Mouse (Mus musculus) liver, adult 2 months (tissue): ENCODE results near the gene Sh3d21. TPM values are rescaled to one million over a fixed set of nuclear protein-coding genes. Genes with fewer than 3 reads are reported as not detected.
A peak's percentile ranks its signal among the peaks of the same experiment; 100 is the strongest.

Experiments used
- DNase-seq: peaks from one replicate; pipeline ENCODE4 v3.0.0-alpha.2; 2011; ENCODE audit warnings: low read depth, low spot score; ENCODE audit errors: extremely low read depth
- H3K27ac ChIP-seq: fragments of 200-500 bp; replicated peaks from 2 replicates; pipeline ENCODE4 v1.5.1; 2012; ENCODE audit warnings: low read depth, mild to moderate bottlenecking, control low read depth, inconsistent platforms, low read length; ENCODE audit not compliant: insufficient read depth
- H3K27me3 ChIP-seq: fragments of 200-500 bp; 2 replicates; pipeline ENCODE4 v1.6.1; 2012; ENCODE audit warnings: mild to moderate bottlenecking, moderate library complexity, low read length, inconsistent platforms; ENCODE audit not compliant: control insufficient read depth, insufficient read depth
- H3K36me3 ChIP-seq: fragments of 200-500 bp; 2 replicates; pipeline ENCODE4 v1.6.1; 2012; ENCODE audit warnings: low read length, inconsistent platforms; ENCODE audit not compliant: control insufficient read depth, insufficient read depth
- H3K4me1 ChIP-seq: fragments of 200-500 bp; 2 replicates; pipeline ENCODE4 v1.6.1; 2011; ENCODE audit warnings: low read length; ENCODE audit not compliant: control insufficient read depth, insufficient read depth
- H3K4me3 ChIP-seq: fragments of 200-500 bp; 2 replicates; pipeline ENCODE4 v1.5.1; 2011; ENCODE audit warnings: low read depth, mild to moderate bottlenecking, control low read depth, low read length, moderate library complexity; ENCODE audit not compliant: insufficient read depth
- H3K79me2 ChIP-seq: fragments of 200-500 bp; 2 replicates; pipeline ENCODE4 v1.6.1; 2012; ENCODE audit warnings: inconsistent platforms, mild to moderate bottlenecking, low read length, moderate library complexity; ENCODE audit not compliant: control insufficient read depth, insufficient read depth
- H3K9ac ChIP-seq: fragments of 200-500 bp; 2 replicates; pipeline ENCODE4 v1.6.1; 2012; ENCODE audit warnings: low read depth, mild to moderate bottlenecking, control low read depth, inconsistent platforms, low read length
- CTCF ChIP-seq: fragments of 200-500 bp; IDR thresholded peaks from 2 replicates; pipeline ENCODE4 v1.5.1; 2011; ENCODE audit warnings: low read depth, low read length, control low read depth
- POLR2A ChIP-seq: fragments of 200-500 bp; IDR thresholded peaks from 2 replicates; pipeline ENCODE4 v1.6.1; 2011; ENCODE audit warnings: low read length, control low read depth; ENCODE audit not compliant: insufficient read depth; ENCODE audit errors: extremely low read depth
- WGBS: fragments of 180-500 bp; shearing (Covaris S2); methylation state at CpG from one replicate; pipeline ENCODE4 v1.1.7; 2018; 5-methylcytosine and 5-hydroxymethylcytosine counted together
- polyA plus RNA-seq: library from polyadenylated mRNA; depleted of rRNA; stranded (reverse); fragments of >200 nt; gene quantifications from 2 replicates; pipeline ENCODE4 v1.2.3, GENCODE M21; 2012
- total RNA-seq: library from RNA; depleted of rRNA; stranded (reverse); fragments of >200 nt; gene quantifications from 2 replicates; pipeline ENCODE4 v1.2.3, GENCODE M21; 2014

Sh3d21 gene
- total and polyA plus RNA-seq, 2 experiments = 0.55 to 0.65 TPM

- peaks cover 41% of the 10 kb centered on the region for H3K36me3 ChIP-seq
- no peak for DNase-seq
- H3K9ac ChIP-seq = no peak overlapping the region
- H3K4me3 ChIP-seq = no peak overlapping the region
- no peaks in the 10 kb centered on the region for H3K79me2 ChIP-seq
- H3K27me3 ChIP-seq = no peaks in the 10 kb centered on the region
- 93% methylated on average over 4 of the region's 4 CpGs for WGBS
- TF ChIP-seq CTCF (no peak), POLR2A (no peak)
- peaks cover 4% of the 10 kb centered on the region; the same call in 1 of the 2 replicates for H3K4me1 ChIP-seq
- peak overlapping the region; percentile 14; the same call in 1 of the 2 replicates for H3K27ac ChIP-seq
Measured at GRCm38 (mm10) chr4:126134236-126134635, 29.1 kb downstream of the Sh3d21 start.

GRCm38 (mm10) chr4:126132636-126133264, 30.5 kb downstream of the Sh3d21 start:
- no peaks in the 10 kb centered on the region for H3K27me3 ChIP-seq
- DNase-seq = no peak
- no peaks in the 10 kb centered on the region for H3K79me2 ChIP-seq
- H3K27ac ChIP-seq = peak overlapping the region; percentile 78
- no peak overlapping the region for H3K4me3 ChIP-seq
- peaks cover 4% of the 10 kb centered on the region; the same call in 1 of the 2 replicates for H3K4me1 ChIP-seq
- H3K36me3 ChIP-seq = peaks cover 44% of the 10 kb centered on the region
- H3K9ac ChIP-seq = no peak overlapping the region
- TF ChIP-seq POLR2A (no peak), CTCF (no peak)
- WGBS = 88% methylated on average over 6 of the region's 6 CpGs

- no peaks in the 10 kb centered on the region for H3K27me3 ChIP-seq
- WGBS = 84% methylated on average over 10 of the region's 10 CpGs
- H3K4me1 ChIP-seq = peaks cover 4% of the 10 kb centered on the region; the same call in 1 of the 2 replicates
- peak; percentile 42 for DNase-seq
- peaks cover 46% of the 10 kb centered on the region for H3K36me3 ChIP-seq
- 0 out of 2 replicates have a peak overlapping the region, but pooled peaks have one; percentile 10 for H3K9ac ChIP-seq
- TF ChIP-seq CTCF = no peak
- TF ChIP-seq POLR2A = no peak
- H3K27ac ChIP-seq = peak overlapping the region; percentile 78
- no peak overlapping the region for H3K4me3 ChIP-seq
- H3K79me2 ChIP-seq = no peaks in the 10 kb centered on the region
Measured at GRCm38 (mm10) chr4:126131290-126132121, 31.8 kb downstream of the Sh3d21 start.

- no peak for TF ChIP-seq POLR2A
- no peak for TF ChIP-seq CTCF
- peak overlapping the region; percentile 65; the same call in 1 of the 2 replicates for H3K27ac ChIP-seq
- H3K36me3 ChIP-seq = peaks cover 50% of the 10 kb centered on the region
- no peak overlapping the region for H3K9ac ChIP-seq
- peak; percentile 34 for DNase-seq
- WGBS = 75% methylated on average over 11 of the region's 11 CpGs
- H3K4me3 ChIP-seq = no peak overlapping the region
- no peaks in the 10 kb centered on the region for H3K27me3 ChIP-seq
- H3K79me2 ChIP-seq = no peaks in the 10 kb centered on the region
- peaks cover 4% of the 10 kb centered on the region; the same call in 1 of the 2 replicates for H3K4me1 ChIP-seq
Measured at GRCm38 (mm10) chr4:126130502-126130901, 32.8 kb downstream of the Sh3d21 start.

- no peaks in the 10 kb centered on the region for H3K27me3 ChIP-seq
- H3K79me2 ChIP-seq = peaks cover 12% of the 10 kb centered on the region; the same call in 1 of the 2 replicates
- H3K4me3 ChIP-seq = no peak overlapping the region
- peaks cover 30% of the 10 kb centered on the region; the same call in 1 of the 2 replicates for H3K36me3 ChIP-seq
- H3K9ac ChIP-seq = no peak overlapping the region
- DNase-seq = no peak
- no peak for TF ChIP-seq POLR2A
- no peak for TF ChIP-seq CTCF
- WGBS = 66% methylated on average over 10 of the region's 10 CpGs
- H3K4me1 ChIP-seq = peaks cover 2% of the 10 kb centered on the region; the same call in 1 of the 2 replicates
- no peak overlapping the region for H3K27ac ChIP-seq
Measured at GRCm38 (mm10) chr4:126123309-126124040, 39.8 kb downstream of the Sh3d21 start.
